Mouse (Mus musculus) gastrocnemius, postnatal 4 days (tissue): ENCODE measurements around the gene Irak4. TPM values are rescaled to one million over a fixed set of nuclear protein-coding genes. Genes with fewer than 3 reads are reported as not detected.

Experiments
- DNase-seq, 2 experiments: peaks; one replicate each; pipeline ENCODE4 v3.0.0; 2021 to 2022; ENCODE audit warnings: low spot score in 2 of 2, mixed read lengths in 2 of 2
- total RNA-seq, 2 experiments: library from RNA; stranded (reverse); gene quantifications; 2 replicates each; pipeline ENCODE4 v1.2.3; 2021

Gene Irak4
- total RNA-seq, 2 experiments from 2014 or later, result 6.1 to 6.5 TPM

- no peak for DNase-seq
Observed at GRCm38 (mm10) chr15:94558895-94559656, 15.6 kb downstream of the Irak4 start.

- DNase-seq, result no peak
Observed at GRCm38 (mm10) chr15:94564909-94565308, 21.5 kb downstream of the Irak4 start.

- no peak for DNase-seq
Observed at GRCm38 (mm10) chr15:94565854-94566253, 22.4 kb downstream of the Irak4 start.

- no peak for DNase-seq
Observed at GRCm38 (mm10) chr15:94568496-94569182, 25.2 kb downstream of the Irak4 start.

- no peak for DNase-seq
Observed at GRCm38 (mm10) chr15:94571501-94571900, 28.1 kb downstream of the Irak4 start.

- no peak for DNase-seq
Observed at GRCm38 (mm10) chr15:94572746-94573145, 29.3 kb downstream of the Irak4 start.

- DNase-seq, result no peak
Observed at GRCm38 (mm10) chr15:94574566-94575268, 31.3 kb downstream of the Irak4 start.

GRCm38 (mm10) chr15:94582000-94582593 lies 38.7 kb downstream of the Irak4 start:
- no peak for DNase-seq

- no peak for DNase-seq
Observed at GRCm38 (mm10) chr15:94583153-94583552, 39.7 kb downstream of the Irak4 start.

- no peak for DNase-seq
Observed at GRCm38 (mm10) chr15:94584738-94585137, 41.3 kb downstream of the Irak4 start.

GRCm38 (mm10) chr15:94587826-94588715 lies 44.6 kb downstream of the Irak4 start:
- DNase-seq, result no peak

GRCm38 (mm10) chr15:94589219-94590075 lies 46.0 kb downstream of the Irak4 start, which contains the start of gene Twf1:
Gene Twf1 (minus strand): TSS chr15:94589889.
- DNase-seq, result peak; percentile 98 to 99

GRCm38 (mm10) chr15:94590083-94590482 lies 46.6 kb downstream of the Irak4 start:
- DNase-seq, result no peak

GRCm38 (mm10) chr15:94591356-94591755 lies 47.9 kb downstream of the Irak4 start:
- DNase-seq, result no peak

GRCm38 (mm10) chr15:94593586-94593985 lies 50.1 kb downstream of the Irak4 start:
- no peak for DNase-seq

GRCm38 (mm10) chr15:94600145-94600707 lies 56.8 kb downstream of the Irak4 start:
- no peak for DNase-seq

- DNase-seq, result peak in 1 of 2 experiments; percentile 42
Observed at GRCm38 (mm10) chr15:94601339-94601738, 57.9 kb downstream of the Irak4 start.

GRCm38 (mm10) chr15:94602441-94602840 lies 59.0 kb downstream of the Irak4 start:
- no peak for DNase-seq

- no peak for DNase-seq
Observed at GRCm38 (mm10) chr15:94607768-94608167, 64.3 kb downstream of the Irak4 start.
